Mouse (Mus musculus) MEL (cell line): ENCODE data around the gene Pear1. TPM values are rescaled to one million over a fixed set of nuclear protein-coding genes. Genes with fewer than 3 reads are reported as not detected.

Source experiments
- DNase-seq: peaks from one replicate; pipeline ENCODE4 v3.0.0; 2011; ENCODE audit warnings: low read depth, low spot score
- H3K27ac ChIP-seq: 2 replicates; pipeline ENCODE4 v1.5.1; 2012; ENCODE audit warnings: low read depth, mild to moderate bottlenecking, control low read depth, low read length, moderate library complexity; ENCODE audit not compliant: control insufficient read depth
- H3K27me3 ChIP-seq, 2 experiments: fragments of 150-350 bp in 1 of 2; sonication (generic) in 1 of 2; 2 replicates each; pipeline ENCODE4 v1.6.1; 2012; ENCODE audit warnings: low read length in 2 of 2, mild to moderate bottlenecking in 2 of 2, improper control_type of control experiment in 1 of 2, moderate library complexity in 1 of 2; ENCODE audit not compliant: insufficient read depth in 2 of 2, control insufficient read depth in 1 of 2
- H3K36me3 ChIP-seq, 2 experiments: 2 replicates each; pipeline ENCODE4 v1.6.1; 2012 to 2014; ENCODE audit warnings: low read length in 2 of 2, improper control_type of control experiment in 1 of 2, inconsistent platforms in 1 of 2, mild to moderate bottlenecking in 1 of 2; ENCODE audit not compliant: insufficient read depth in 2 of 2, control insufficient read depth in 1 of 2
- H3K4me1 ChIP-seq, 2 experiments: fragments of 150-350 bp in 1 of 2; sonication (generic) in 1 of 2; 2 replicates each; pipeline ENCODE4 v1.6.1; 2012; ENCODE audit warnings: low read length in 2 of 2, improper control_type of control experiment in 1 of 2, mild to moderate bottlenecking in 1 of 2; ENCODE audit not compliant: insufficient read depth in 2 of 2, control insufficient read depth in 1 of 2
- H3K4me3 ChIP-seq, 2 experiments: fragments of 150-350 bp in 1 of 2; sonication (generic) in 1 of 2; 2 replicates each; pipeline ENCODE4 v1.5.1; 2012; ENCODE audit warnings: low read depth in 2 of 2, low read length in 2 of 2, mild to moderate bottlenecking in 2 of 2, moderate library complexity in 2 of 2, control low read depth in 1 of 2, improper control_type of control experiment in 1 of 2; ENCODE audit not compliant: control insufficient read depth in 1 of 2, insufficient read depth in 1 of 2
- H3K79me2 ChIP-seq: 2 replicates; pipeline ENCODE4 v1.6.1; 2012; ENCODE audit warnings: mild to moderate bottlenecking, low read length, moderate library complexity; ENCODE audit not compliant: control insufficient read depth, poor library complexity, insufficient read depth
- H3K9ac ChIP-seq: 2 replicates; pipeline ENCODE4 v1.6.1; 2012; ENCODE audit warnings: low read depth, mild to moderate bottlenecking, control low read depth, low read length, moderate library complexity; ENCODE audit not compliant: control insufficient read depth, poor library complexity, severe bottlenecking
- H3K9me3 ChIP-seq: fragments of 150-350 bp; sonication (generic); replicated peaks from 2 replicates; pipeline ENCODE4 v1.6.1; 2012; ENCODE audit warnings: mild to moderate bottlenecking, low read length, improper control_type of control experiment, moderate library complexity; ENCODE audit not compliant: insufficient read depth
- CHD1 ChIP-seq: IDR thresholded peaks from 2 replicates; pipeline ENCODE4 v1.6.1; 2012; ENCODE audit warnings: low read depth, mild to moderate bottlenecking, inconsistent platforms, low read length, improper control_type of control experiment
- CHD2 ChIP-seq: IDR thresholded peaks from 2 replicates; pipeline ENCODE4 v1.6.1; 2011; ENCODE audit warnings: low read length, improper control_type of control experiment
- E2F4 ChIP-seq: IDR thresholded peaks from 2 replicates; pipeline ENCODE4 v1.6.1; 2011; ENCODE audit warnings: low read depth, low read length, improper control_type of control experiment, borderline replicate concordance
- ETS1 ChIP-seq: IDR thresholded peaks from 2 replicates; pipeline ENCODE4 v1.6.1; 2012; ENCODE audit warnings: low read depth, mild to moderate bottlenecking, inconsistent platforms, low read length, improper control_type of control experiment, moderate library complexity
- GABPA ChIP-seq: IDR thresholded peaks from 2 replicates; pipeline ENCODE4 v1.6.1; 2012; ENCODE audit warnings: low read depth, mild to moderate bottlenecking, inconsistent platforms, low read length, improper control_type of control experiment, moderate library complexity
- GATA1 ChIP-seq: IDR thresholded peaks from 2 replicates; pipeline ENCODE4 v1.6.1; 2011; ENCODE audit warnings: low read depth, low read length, improper control_type of control experiment
- JUND ChIP-seq: IDR thresholded peaks from 2 replicates; pipeline ENCODE4 v1.6.1; 2011; ENCODE audit warnings: low read depth, mild to moderate bottlenecking, improper control_type of control experiment, low read length
- KAT2A ChIP-seq: conservative IDR thresholded peaks from 2 replicates; pipeline ENCODE4 v1.6.1; 2012; ENCODE audit warnings: low read depth, low read length, improper control_type of control experiment, inconsistent platforms
- MAFK ChIP-seq: IDR thresholded peaks from 2 replicates; pipeline ENCODE4 v1.6.1; 2011; ENCODE audit warnings: low read depth, mild to moderate bottlenecking, low read length, improper control_type of control experiment, borderline replicate concordance
- MAX ChIP-seq: IDR thresholded peaks from 2 replicates; pipeline ENCODE4 v1.6.1; 2011; ENCODE audit warnings: low read length, improper control_type of control experiment
- MEF2A ChIP-seq: IDR thresholded peaks from 2 replicates; pipeline ENCODE4 v1.6.1; 2014; ENCODE audit warnings: low read depth, mild to moderate bottlenecking, inconsistent platforms, low read length, improper control_type of control experiment; ENCODE audit not compliant: poor library complexity, insufficient replicate concordance, severe bottlenecking; ENCODE audit errors: extremely low read depth
- MXI1 ChIP-seq: IDR thresholded peaks from 2 replicates; pipeline ENCODE4 v1.6.1; 2011; ENCODE audit warnings: mild to moderate bottlenecking, low read depth, low read length, improper control_type of control experiment
- MYB ChIP-seq: IDR thresholded peaks from 2 replicates; pipeline ENCODE4 v1.6.1; 2011; ENCODE audit warnings: mild to moderate bottlenecking, low read depth, low read length, improper control_type of control experiment
- MYC ChIP-seq: IDR thresholded peaks from 2 replicates; pipeline ENCODE4 v1.6.1; 2011; ENCODE audit warnings: low read depth, mild to moderate bottlenecking, low read length, improper control_type of control experiment, moderate library complexity
- NELFE ChIP-seq: IDR thresholded peaks from 2 replicates; pipeline ENCODE4 v1.6.1; 2011; ENCODE audit warnings: low read depth, low read length, improper control_type of control experiment
- NRF1 ChIP-seq: IDR thresholded peaks from 2 replicates; pipeline ENCODE4 v1.6.1; 2014; ENCODE audit warnings: low read depth, mild to moderate bottlenecking, inconsistent platforms, low read length, improper control_type of control experiment, moderate library complexity; ENCODE audit not compliant: poor library complexity, insufficient read depth, severe bottlenecking
- POLR2AphosphoS2 ChIP-seq: IDR thresholded peaks from 2 replicates; pipeline ENCODE4 v1.6.1; 2011; ENCODE audit warnings: low read length, improper control_type of control experiment
- POLR2AphosphoS5 ChIP-seq: IDR thresholded peaks from 2 replicates; pipeline ENCODE4 v1.6.1; 2012; ENCODE audit warnings: low read depth, borderline replicate concordance, mild to moderate bottlenecking, inconsistent platforms, low read length, moderate library complexity, mixed read lengths
- RAD21 ChIP-seq: IDR thresholded peaks from 2 replicates; pipeline ENCODE4 v1.6.1; 2011; ENCODE audit warnings: mild to moderate bottlenecking, low read depth, low read length, improper control_type of control experiment
- SMC3 ChIP-seq: IDR thresholded peaks from 2 replicates; pipeline ENCODE4 v1.6.1; 2011; ENCODE audit warnings: low read depth, low read length, improper control_type of control experiment
- TAL1 ChIP-seq: IDR thresholded peaks from 2 replicates; pipeline ENCODE4 v1.6.1; 2012; ENCODE audit warnings: mild to moderate bottlenecking, inconsistent platforms, low read length, moderate library complexity, mixed read lengths
- TBP ChIP-seq: IDR thresholded peaks from 2 replicates; pipeline ENCODE4 v1.8.0; 2011; ENCODE audit warnings: low read depth, low read length, improper control_type of control experiment
- TCF12 ChIP-seq: IDR thresholded peaks from 2 replicates; pipeline ENCODE4 v1.6.1; 2014; ENCODE audit warnings: low read depth, mild to moderate bottlenecking, inconsistent platforms, low read length, improper control_type of control experiment, moderate library complexity
- UBTF ChIP-seq: IDR thresholded peaks from 2 replicates; pipeline ENCODE4 v1.6.1; 2012; ENCODE audit warnings: low read depth, mild to moderate bottlenecking, inconsistent platforms, low read length, improper control_type of control experiment, moderate library complexity, borderline replicate concordance; ENCODE audit not compliant: insufficient read depth
- ZC3H11A ChIP-seq: IDR thresholded peaks from 2 replicates; pipeline ENCODE4 v1.6.1; 2012; ENCODE audit warnings: low read depth, mild to moderate bottlenecking, inconsistent platforms, low read length, improper control_type of control experiment
- ZKSCAN1 ChIP-seq: IDR thresholded peaks from 2 replicates; pipeline ENCODE4 v1.6.1; 2012; ENCODE audit warnings: low read depth, mild to moderate bottlenecking, inconsistent platforms, low read length, improper control_type of control experiment, moderate library complexity
- polyA plus RNA-seq, 2 experiments: library from polyadenylated mRNA; stranded (reverse) in 1 of 2; unstranded in 1 of 2; fragments of >175 nt in 1 of 2; fragments of >200 nt in 1 of 2; gene quantifications; 2 replicates each; pipeline versions ENCODE4 v1.2.1 to v1.2.4; 2012; ENCODE audit warnings: low replicate concordance in 2 of 2, low read depth in 1 of 2; ENCODE audit not compliant: insufficient read length in 2 of 2, insufficient read depth in 1 of 2, missing spikeins in 1 of 2
- total RNA-seq: library from RNA; depleted of rRNA; stranded (reverse); fragments of 300-350 nt; gene quantifications from 2 replicates; pipeline ENCODE4 v1.2.3, GENCODE M21; 2012

The Pear1 gene
- total and polyA plus RNA-seq, 3 experiments, result 0.35 to 1.0 TPM; not detected in 1

DNA sequence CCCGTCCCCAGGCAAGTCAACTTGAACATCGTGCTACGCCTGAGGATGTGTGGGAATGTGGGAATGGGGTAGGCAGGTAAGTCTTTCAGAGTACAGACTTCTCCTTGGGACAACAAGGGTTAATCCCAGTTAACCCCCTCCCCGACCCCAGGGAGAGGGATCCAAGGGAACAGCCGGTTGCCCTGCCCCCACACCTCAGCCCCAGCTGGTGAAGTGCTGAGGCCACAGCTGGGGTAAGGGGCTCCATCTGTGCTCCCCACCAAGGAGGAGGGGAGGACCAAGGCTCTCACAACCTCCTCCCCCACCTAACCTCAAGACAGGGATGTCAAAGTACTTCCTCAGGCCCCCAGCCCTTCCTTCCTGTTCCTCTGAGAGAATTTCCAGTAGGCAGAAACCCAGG lies 34.3 kb downstream of the Pear1 start:
- Histone ChIP-seq H3K9me3 (no peaks in the 10 kb centered on the region), H3K36me3 (peaks cover 0 to 4% of the 10 kb centered on the region in 2 experiments; a peak in 2 of 4 replicates), H3K27ac (no peak overlapping the region), H3K79me2 (no peaks in the 10 kb centered on the region), H3K27me3 (peaks cover 0 to 1% of the 10 kb centered on the region in 2 experiments; a peak in 3 of 4 replicates), H3K9ac (no peak overlapping the region), H3K4me1 (peaks cover 0 to 17% of the 10 kb centered on the region in 2 experiments; a peak in 2 of 4 replicates), H3K4me3 (no peak overlapping the region)
- DNase-seq, result no peak
- TF ChIP-seq RAD21 (no peak), TBP (no peak), ETS1 (no peak), NRF1 (no peak), TCF12 (no peak), NELFE (no peak), GABPA (no peak), GATA1 (no peak), JUND (no peak), KAT2A (no peak), CHD1 (no peak), MYB (no peak), MXI1 (no peak), ZKSCAN1 (no peak), SMC3 (no peak), POLR2AphosphoS5 (no peak)

DNA sequence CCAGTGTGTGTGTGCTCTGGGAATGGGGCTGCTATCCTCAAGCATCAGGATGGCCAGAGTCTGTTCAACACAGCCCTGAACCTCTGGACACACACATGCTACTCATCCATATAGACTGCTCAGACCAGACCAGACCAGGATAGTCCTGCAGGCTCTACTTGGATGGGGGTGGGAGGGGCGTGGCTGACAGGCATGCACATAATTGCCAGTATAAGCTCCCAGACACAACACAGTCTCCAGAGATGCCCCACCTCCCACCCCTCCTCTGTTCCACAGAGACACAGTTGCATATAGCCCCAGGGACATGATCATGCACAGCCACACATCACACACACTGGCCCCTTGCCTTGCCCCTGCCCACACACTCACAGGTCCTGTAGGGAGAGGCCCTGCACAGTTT lies 34.9 kb downstream of the Pear1 start:
- Histone ChIP-seq H3K4me1 (peaks cover 0 to 17% of the 10 kb centered on the region in 2 experiments; a peak in 2 of 4 replicates), H3K4me3 (no peak overlapping the region), H3K27me3 (peaks cover 0 to 6% of the 10 kb centered on the region in 2 experiments), H3K27ac (no peak overlapping the region), H3K9ac (no peak overlapping the region), H3K79me2 (no peaks in the 10 kb centered on the region), H3K36me3 (peaks cover 0 to 4% of the 10 kb centered on the region in 2 experiments; a peak in 2 of 4 replicates), H3K9me3 (no peaks in the 10 kb centered on the region)
- DNase-seq, result no peak
- TF ChIP-seq UBTF (no peak), ZKSCAN1 (no peak), TBP (no peak), MAFK (no peak), ZC3H11A (no peak), NELFE (no peak), TCF12 (no peak), MYC (no peak), MXI1 (no peak), POLR2AphosphoS2 (no peak), NRF1 (no peak), TAL1 (no peak), E2F4 (no peak), MEF2A (no peak), MAX (no peak), CHD2 (no peak)
